Mouse (Mus musculus) megakaryocyte, embryonic 14.5 days (primary cell): ENCODE data around the gene Pskh1.

Experiments
- FLI1 ChIP-seq: IDR thresholded peaks from 2 replicates; pipeline ENCODE4 v1.6.1; 2012; ENCODE audit warnings: low read length, inconsistent platforms, mixed read lengths
- GATA1 ChIP-seq: IDR thresholded peaks from 3 replicates; pipeline ENCODE4 v1.6.1; 2012; ENCODE audit warnings: mixed read lengths, low read length, inconsistent platforms, borderline replicate concordance

- TF ChIP-seq GATA1 (no peak), FLI1 (no peak)
These were observed 41.7 kb upstream of the Pskh1 start for GRCm38 (mm10) chr8:105858495-105858894.
